Mouse (Mus musculus): ENCODE measurements around the gene Klhdc4.

Klhdc4 gene

DNA sequence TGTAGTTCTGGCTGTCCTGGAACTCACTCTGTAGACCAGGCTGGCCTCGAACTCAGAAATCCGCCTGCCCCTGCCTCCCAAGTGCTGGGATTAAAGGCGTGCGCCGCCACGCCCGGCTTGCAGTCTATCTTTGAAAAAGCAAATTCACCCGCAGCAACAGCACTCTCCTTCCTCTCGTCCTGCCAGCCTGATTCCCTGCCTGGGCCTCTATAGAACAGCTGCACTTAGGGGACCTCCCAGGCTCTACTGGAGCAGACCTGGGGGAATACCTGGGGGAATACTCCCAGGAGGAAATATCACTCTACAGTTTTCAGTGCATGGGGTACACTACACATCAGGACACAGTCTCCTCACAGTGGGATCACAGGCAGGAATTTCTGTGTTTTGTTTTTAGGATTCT lies 19.9 kb upstream of the Klhdc4 start:
- no peak for DNase-seq

DNA sequence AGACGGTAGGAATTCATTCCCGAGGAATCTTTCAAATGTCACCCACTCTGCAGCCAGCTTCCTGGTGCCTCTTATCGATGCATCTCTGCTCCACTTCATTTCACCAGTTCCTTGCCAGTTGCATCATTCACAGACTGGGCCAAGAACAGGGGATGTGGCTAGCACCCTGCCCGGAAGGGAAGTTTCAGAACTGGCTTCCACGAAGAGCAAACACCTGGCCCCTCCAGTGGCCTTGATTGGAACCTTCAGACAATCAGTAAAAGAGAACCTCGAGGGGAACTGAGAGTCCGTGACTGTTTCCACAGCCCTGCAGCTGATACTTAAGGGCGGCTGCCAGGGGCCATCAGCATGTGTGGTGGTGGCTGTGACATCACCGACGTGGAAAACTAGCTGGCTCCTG lies 19.1 kb upstream of the Klhdc4 start:
- no peak for DNase-seq

DNA sequence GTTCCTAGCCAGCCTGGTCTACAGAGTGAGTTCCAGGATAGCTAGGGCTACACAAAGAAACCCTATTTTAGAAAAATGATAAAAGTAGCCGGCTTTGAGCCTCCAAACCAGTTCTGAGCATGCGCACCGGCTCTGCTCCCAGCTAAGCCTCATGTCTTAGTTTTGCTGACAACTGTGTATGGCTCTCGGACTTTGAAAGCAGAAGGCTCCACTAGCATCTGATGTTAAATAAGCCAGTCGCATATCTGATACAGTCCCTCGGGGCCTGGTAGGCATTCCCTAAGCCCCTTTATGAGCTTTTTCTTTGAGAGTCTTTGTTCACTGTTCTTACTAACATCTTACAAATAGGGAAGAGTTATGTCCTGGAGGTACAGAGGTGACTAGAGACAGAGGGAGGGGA lies 18.6 kb upstream of the Klhdc4 start:
- no peak for DNase-seq

DNA sequence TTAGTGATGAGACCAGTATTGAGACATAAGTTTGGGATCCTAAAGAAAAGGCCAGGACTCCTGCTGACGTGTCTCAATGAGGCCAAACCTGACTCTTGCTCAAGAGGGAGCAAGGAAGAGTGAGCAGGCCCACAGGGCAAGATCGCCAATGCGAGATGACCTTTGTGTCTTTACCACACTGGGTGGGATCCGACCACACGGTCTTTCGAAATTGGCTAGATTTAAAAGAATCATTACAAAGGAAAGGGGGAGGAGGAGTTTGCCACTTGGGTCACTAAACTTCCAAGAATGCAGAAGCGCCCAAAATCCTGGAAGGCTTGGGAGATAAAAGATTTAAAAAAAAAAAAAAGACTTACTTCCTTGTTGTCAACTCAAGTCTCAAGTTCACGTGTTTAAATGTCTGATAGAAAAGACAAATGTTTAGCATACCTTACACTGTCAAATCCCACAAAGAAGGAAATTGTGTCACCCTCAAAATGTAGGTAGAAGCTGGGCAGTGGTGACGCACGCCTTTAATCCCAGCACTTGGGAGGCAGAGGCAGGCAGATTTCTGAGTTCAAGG lies 18.0 kb upstream of the Klhdc4 start:
- no peak for DNase-seq

DNA sequence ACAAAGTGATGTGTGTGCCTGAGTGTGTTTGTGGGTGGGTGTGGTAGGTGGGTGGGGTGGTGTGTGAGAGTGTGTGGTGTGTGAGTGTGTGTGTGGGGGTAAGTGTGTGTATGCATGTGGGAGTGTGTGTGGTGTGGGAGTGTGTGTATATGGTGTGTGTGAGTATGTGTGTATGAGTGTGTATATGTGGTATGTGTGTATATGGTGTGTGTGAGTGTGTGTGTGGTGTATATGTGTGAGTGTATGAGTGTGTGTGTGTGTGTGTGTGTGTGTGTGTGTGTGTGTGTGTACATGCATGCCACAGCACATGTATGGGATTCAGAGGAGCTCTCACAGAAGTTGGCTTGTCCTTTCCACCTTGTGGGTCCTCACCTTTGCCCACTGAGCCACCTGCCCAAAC lies 17.4 kb upstream of the Klhdc4 start:
- DNase-seq, result no peak

DNA sequence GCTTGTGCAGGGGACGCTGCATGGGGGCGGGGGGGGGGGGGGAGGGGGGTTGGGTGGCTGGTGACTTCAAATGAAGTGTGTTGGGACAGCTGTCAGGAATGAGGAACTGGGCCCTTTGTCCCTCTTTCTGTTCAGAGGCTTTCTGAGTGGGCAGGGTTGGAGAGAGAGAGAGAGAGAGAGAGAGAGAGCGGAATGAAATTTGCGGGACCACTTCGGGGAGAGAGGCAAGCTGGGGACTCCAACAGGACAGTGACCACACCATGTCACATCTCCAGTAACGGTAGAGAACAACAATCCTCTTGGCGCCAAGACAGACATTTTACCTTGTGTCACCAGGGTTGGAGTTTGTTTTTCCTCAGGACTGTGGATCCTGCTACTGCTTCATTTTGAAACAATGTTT lies 15.4 kb upstream of the Klhdc4 start:
- DNase-seq, result no peak

DNA sequence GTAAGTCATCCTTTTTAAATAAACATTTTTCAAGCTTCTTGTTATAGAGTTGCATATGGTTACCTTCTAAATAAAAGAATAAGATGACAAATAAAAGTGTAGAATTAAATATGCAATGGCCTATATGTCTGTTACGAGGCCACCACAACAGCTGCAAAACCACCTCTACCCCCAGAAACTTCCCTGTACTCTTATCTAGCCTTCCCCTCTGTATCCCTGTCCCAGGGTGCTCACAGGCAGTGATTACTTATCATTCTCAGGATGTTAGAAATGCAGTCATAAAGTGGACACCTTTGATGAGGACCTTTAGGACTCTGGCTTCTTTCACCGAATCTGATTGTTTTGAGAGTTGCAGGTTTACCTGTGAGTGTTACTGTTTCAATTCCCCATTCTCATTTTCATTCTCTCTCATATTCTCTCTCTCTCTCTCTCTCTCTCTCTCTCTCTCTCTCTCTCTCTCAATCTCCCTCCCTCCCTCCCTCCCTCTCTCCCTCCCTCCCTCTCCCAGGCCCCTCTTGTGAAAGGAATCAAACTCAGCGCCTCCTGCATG lies 13.9 kb upstream of the Klhdc4 start:
- no peak for DNase-seq

DNA sequence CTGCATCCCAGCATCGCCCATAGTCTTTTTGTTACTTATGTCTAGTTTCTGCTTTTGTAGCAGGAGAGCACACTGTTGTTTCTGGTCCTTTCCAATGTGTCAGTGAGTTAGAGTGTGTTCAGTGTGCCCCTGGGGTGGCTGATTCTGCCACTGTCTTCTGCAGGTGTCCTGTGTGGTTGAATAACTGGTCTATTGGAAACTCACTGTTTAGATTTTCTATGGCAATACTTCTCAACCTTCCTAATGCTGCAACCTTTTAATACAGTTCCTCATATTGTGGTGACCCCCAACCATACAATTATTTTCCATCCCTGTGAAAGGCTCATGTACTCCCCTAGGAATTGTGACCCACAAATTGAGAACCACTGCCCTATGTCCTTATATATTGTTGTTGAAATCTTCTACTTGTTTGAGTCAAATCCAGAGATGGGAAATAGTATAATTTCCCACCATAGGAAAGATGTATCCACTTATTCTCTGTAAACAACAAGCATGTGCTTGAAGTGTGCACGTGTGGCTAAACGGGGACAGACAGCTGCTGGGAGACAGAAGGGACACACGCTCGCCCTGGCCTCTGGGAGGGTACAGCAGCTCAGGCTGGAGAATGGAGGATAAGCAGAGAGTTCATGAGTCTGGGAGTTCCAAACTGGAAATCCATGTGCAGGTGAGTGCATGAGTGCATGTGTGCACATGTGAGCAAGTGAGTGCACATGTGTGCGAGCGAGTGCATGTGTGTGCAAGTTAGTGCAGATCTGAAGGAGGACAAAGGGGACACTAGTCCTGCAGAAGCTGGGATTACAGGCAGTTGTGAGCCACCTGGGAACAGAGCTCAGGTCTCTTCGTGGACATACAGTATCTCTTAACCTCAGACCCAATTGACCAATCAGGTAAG lies 12.9 kb upstream of the Klhdc4 start:
- DNase-seq, result no peak

DNA sequence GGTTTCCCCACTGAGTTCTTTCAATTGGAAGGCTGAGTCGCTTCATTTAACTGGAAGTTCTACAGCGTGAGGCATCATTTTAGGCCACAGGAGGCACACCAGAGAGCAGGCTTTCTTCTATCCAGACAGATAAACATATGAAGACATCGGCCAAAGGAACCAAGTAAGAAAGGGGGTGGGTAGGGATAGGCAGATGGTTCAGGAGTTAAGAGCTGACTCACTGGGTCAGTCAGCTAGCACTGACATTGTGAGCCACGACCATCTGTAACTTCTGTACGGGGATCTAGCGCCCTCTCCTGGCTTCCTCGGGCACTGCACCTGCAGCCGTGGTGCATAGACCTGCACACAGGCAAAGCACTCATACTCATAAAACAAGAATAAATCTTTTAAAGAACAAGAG lies 11.9 kb upstream of the Klhdc4 start:
- peak; percentile 41 to 45 for DNase-seq

DNA sequence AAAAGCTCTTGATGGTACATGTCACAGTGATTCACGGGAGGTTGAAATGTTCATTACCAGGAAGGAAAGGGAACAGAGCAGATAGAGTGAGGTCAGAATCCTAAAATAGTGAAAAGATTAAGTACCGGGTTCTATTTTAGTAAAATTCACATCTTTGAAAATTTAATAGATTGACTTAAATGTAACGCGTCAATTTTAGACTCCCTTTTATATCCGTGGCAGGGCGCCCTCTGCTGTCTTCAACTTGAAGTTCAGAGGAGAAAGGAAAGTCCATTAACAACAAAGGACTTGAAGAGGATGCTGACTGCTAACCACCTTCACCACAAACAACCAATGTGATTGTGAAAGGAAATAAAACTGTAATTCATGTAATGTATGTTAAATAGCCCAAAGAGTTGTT lies 3.1 kb upstream of the Klhdc4 start:
- DNase-seq, result peak; percentile 45 to 64

DNA sequence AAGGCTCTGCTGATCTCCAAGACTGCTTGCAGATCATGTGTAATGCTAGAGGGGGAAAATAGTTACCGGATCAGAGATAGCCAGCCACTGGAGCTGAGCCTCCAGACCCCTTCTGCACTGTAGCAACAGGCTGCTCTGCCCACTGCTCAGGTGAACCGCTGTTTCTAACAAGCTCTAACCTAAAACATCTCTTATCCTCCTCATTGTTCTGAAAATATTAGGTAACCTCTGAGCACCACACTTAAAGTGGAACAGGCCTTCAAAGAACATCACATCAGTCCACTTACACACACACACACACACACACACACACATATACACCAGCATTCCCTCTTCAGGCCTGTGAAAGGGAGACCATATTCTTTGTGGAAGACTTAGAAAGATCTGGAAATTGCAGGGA lies 2.7 kb upstream of the Klhdc4 start:
- no peak for DNase-seq

DNA sequence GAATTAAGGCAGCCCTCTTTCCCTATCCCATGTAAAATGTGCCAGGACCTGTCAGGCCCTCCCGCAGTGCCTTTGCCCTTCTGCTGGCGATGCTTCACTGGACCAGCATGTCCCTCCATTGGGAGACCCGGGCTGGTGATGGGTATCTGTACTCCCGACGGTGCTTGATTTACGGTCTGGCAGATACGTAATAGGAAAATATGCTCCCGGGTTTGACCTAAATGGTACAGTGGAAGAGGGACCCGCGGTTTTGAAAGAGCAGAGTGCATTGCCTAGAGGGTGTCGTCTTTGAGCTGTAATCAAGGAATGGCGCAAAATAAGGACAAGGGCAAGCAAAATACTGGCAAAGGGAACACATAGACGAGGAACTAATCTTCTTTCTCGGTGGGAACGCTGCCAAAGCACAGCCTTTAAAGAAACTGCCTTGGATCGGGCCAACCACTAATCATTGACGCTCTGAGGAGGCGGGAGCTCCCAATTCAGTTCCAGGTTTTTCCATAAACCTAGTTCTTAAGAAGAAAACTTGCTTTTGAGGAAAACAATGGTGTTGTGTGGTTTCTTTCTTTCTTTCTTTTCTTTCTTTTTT lies 501 bp upstream of the Klhdc4 start:
- DNase-seq, result no peak

DNA sequence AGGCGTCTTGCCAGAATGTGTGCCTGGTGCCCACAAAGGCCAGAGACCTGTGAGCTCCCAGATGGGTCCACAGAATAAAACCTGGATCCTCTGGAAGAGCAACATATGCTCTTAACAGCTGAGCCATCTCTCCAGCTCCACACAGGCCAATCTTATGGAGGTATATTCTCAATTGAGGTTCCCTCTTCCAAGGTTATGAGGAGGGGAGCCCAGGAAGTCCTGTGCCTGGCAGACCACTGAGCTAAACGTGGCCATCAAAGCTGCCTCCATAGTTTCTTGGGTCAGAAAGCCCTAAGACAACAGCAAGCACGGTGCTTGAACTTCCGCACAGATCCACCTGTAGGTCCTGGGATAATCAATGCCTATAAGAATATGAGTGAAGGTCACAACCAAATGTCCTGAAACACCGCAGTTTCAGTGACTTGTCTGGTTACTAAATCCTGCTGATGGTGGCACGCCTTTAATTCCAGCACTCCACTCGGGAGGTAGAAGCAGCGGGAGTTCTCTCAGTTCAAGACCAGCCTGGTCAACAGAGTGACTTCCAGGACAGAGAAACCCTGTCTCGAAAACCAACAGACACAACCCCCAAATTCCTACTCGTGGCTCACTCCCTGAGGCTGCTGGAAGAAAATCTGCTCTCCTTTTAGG lies 869 bp downstream of the Klhdc4 start:
- no peak for DNase-seq

DNA sequence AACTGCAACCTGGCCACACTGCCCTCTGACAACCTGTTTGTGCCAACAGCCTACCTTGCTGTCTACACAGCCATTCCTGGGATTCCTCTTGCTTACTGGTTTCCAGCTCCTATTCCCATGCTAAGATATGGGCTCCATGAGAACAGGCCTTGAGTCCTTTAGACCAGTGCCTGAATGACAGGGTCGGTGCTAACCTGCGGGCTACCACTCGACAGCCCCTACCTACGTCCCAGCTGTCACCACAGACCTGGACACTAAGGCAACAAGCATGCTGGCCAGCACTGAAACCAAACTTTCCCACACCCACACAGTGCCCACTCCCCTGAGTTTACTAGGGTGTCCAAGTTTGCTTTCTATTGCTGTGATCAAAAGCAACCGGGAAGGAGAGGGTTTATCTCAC lies 1.6 kb downstream of the Klhdc4 start:
- DNase-seq, result no peak

DNA sequence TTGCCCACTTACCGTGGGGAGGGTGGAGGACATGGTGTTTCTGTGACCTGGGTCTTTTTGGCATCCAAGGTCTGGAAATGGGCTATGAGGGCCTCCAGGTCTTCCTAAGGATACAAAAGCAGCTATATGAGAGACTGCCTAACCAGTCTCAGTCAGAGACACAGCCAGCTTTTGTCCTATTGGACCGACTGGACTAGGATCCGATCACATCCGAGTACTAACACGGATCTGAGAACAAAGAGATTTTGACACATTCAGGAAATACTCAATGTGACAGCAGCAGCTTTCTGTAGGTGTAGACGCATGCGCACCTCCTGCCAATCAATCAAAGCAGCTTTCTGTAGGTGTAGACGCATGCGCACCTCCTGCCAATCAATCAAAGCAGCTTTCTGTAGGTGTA lies 7.6 kb downstream of the Klhdc4 start:
- DNase-seq, result no peak

DNA sequence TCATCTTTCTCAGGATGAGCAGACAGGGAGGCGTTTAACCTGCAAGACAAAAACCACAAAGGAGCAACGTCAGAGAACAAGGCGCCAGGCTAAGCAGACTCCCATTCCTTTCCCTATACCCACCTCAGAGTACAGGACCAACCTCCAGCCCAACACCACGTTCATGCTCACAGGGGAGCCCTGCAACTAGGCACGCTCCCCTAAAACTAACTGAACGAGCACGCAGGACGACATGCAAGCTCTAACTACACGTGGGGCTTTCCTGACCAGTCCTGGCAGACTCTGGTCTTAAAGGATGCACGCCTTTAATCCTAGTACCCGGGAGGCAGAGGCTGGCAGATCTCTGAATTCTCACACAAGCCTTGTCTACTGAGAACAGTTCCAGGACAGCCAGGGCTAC lies 8.0 kb downstream of the Klhdc4 start:
- no peak for DNase-seq

DNA sequence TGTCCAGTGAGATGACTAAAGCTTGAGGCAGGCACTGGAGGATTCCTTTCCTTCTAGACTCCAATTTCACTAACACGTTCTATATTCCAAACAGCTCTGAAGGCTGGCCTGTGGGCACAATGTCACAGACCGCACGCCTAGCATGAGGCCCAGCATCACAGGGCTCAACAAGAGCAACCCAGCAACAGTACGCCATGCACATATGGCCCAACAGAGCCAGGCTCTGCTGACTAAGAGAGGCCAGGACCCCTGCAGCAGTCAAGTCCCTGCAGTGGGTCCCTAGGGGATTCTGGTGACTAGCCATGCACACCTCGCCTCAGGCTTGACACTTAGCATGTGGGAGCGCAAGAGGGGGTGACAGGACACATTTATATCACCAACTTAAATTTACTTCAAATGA lies 8.5 kb downstream of the Klhdc4 start:
- no peak for DNase-seq

DNA sequence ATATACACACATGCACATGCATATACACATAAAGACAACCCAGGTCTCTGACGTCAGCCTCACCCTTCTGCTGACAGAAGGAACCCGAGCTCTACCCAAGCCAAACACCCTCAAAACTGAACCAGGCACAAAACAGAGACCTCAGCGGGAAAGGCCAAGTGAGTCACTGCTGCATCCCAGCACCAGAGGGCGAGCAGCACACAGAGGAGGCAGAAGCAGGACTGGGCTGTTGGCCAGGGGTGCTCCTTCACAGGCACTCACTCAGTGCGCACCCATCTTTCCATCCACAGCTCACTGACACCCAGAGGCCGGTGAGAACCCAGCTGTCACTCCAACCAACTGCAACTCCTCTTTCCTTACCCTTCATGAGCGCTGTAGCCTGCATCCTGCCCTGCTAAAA lies 11.1 kb downstream of the Klhdc4 start:
- no peak for DNase-seq

DNA sequence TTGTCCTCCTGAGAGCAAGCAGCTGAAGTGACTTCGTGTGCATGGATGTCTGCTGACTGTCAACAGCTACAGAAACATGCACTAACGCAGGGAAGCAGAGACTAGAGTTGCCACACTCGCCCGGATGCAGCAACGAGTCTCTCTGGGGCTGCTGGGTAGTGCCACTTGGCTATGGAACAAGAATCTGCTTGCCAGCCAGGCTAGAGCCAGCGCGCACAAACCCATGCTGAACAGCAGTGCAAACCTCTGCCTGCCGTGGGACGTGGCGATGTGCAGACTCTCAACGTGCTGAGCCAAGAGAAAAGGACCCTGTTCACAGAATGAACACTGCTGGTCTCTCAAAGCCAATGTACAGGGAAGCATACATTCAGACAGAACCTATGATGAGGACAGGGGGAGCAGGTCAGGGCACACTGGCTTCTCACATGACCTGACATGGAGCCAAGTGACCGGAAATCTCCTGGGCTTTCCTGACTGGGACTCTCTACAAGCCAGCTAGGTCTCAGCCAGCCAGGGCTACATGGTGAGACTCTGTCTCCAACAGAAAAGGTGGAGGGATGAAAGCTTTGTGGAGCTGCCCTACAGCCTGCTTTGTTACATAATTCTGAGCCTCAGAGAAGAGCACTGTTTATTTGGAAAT lies 17.3 kb downstream of the Klhdc4 start:
- no peak for DNase-seq

DNA sequence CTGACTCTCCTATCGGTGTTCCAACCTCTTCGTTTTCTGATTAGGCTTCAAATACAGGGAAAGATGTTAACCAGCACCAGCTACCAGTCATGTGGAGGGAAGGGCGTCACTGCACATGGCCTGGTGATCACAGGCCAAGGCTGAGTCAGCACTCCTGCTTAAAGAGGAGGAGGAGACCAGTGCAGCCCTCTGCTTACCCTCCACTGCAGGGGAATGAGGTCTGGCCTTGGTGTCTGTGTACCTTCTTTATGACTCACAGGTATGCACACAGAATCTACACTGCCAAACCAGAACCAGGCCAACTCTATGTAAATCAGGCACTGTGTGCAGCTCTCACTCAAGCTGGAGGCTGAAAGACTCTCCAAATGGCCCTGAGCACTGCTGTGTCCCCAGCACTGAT lies 17.9 kb downstream of the Klhdc4 start:
- DNase-seq, result no peak

DNA sequence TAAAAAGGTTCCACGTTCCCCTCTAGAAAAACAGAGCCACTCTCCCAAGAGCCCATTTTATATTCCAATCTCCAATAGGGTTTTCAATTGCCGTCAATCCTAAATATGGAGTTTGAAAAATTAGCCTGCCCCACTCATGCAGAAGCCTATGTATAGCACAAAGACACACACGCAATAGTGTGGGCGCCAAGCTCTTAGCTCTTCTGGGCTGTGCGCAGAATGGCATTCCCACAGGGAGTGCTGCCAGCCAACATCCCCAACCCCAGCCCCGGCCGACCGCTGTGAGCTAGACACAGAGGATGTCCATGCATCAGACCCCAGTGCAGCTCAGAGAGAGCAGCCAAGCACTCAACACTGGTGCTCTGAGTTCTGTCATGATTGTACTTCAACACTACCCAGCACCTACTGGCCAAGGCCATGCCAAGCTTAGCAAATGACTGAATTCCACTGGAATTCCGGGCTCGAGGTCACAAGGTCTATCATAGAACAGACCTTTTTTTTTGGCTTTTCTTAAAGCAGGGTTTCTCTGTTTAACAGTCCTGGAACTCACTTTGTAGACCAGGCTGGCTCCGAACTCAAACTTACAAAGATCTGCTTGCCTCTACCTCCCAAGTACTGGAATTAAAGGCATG lies 19.7 kb downstream of the Klhdc4 start:
- no peak for DNase-seq

DNA sequence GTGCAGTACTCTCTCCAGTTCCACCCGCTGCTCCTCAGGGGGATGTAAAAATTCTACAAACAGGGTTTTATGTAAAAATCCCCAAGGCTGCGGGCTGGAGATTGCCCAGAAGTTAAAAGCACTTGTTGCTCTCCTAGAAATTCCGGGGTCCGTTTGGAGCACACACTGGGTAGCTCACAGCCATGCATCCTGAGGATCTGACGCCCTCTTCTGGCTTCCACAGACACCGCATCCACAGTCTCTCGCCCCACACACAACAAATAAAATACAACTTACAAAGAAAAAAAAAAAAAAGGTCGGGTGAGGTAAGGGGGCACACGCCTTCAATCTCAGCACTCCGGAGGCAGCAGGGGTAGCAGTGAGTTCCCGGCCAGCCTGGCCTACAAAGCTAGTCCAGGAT lies 21.3 kb downstream of the Klhdc4 start:
- no peak for DNase-seq

DNA sequence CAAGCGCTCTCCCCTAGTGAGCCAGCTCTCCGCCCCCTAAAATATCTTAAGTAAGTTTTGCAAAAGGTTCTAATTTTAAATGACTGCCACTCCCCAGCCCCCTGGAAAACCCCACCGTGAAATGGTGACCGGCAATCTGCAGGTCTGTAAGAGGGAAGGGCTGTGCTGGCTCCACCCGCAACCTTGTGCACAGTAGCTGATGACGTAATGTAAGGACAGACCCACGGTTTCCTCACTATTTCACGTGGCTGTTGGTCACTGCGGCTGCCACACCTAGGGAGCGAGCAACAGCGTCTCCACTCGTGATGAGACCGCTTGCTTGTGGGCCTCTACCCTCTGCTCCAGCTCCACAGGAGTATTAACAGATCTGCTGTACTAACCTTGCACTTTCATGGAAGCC lies 23.2 kb downstream of the Klhdc4 start:
- DNase-seq, result no peak

Measured in thymus, postnatal 36 days (tissue).